Mouse (Mus musculus) G1E-ER4 (cell line): ENCODE data around the gene Cnot6l. TPM values are rescaled to one million over a fixed set of nuclear protein-coding genes. Genes with fewer than 3 reads are reported as not detected.

ENCODE experiments used
- GATA1 ChIP-seq: IDR thresholded peaks from one replicate; pipeline ENCODE4 v1.8.0; 2012; ENCODE audit warnings: low read length, inconsistent platforms
- polyA plus RNA-seq: library from polyadenylated mRNA; stranded (reverse); fragments of >175 nt; gene quantifications from 2 replicates; pipeline ENCODE4 v1.2.3, GENCODE M21; 2012

The Cnot6l gene
- polyA plus RNA-seq, 1 experiment, result 3.1 TPM

- no peak for TF ChIP-seq GATA1
Observed at GRCm38 (mm10) chr5:96170443-96170842, 6.5 kb upstream of the Cnot6l start.

GRCm38 (mm10) chr5:96166761-96167160 is 2.8 kb upstream of the Cnot6l start:
- no peak for TF ChIP-seq GATA1

GRCm38 (mm10) chr5:96163396-96164020 is 463 bp downstream of the Cnot6l start:
- no peak for TF ChIP-seq GATA1

- TF ChIP-seq GATA1, result no peak
Observed at GRCm38 (mm10) chr5:96162399-96163331, 1.3 kb downstream of the Cnot6l start.

GRCm38 (mm10) chr5:96161578-96162398 is 2.2 kb downstream of the Cnot6l start:
- no peak for TF ChIP-seq GATA1

- TF ChIP-seq GATA1, result no peak
Observed at GRCm38 (mm10) chr5:96161263-96161577, 2.8 kb downstream of the Cnot6l start.

- TF ChIP-seq GATA1, result peak; percentile 39
Observed at GRCm38 (mm10) chr5:96160467-96161262, 3.3 kb downstream of the Cnot6l start.

- no peak for TF ChIP-seq GATA1
Observed at GRCm38 (mm10) chr5:96142351-96142750, 21.6 kb downstream of the Cnot6l start.

- no peak for TF ChIP-seq GATA1
Observed at GRCm38 (mm10) chr5:96130683-96131082, 33.3 kb downstream of the Cnot6l start.

- TF ChIP-seq GATA1, result no peak
Observed at GRCm38 (mm10) chr5:96126856-96127255, 37.1 kb downstream of the Cnot6l start.

- TF ChIP-seq GATA1, result no peak
Observed at GRCm38 (mm10) chr5:96114943-96115342, 49.0 kb downstream of the Cnot6l start.

GRCm38 (mm10) chr5:96104644-96105043 is 59.3 kb downstream of the Cnot6l start:
- no peak for TF ChIP-seq GATA1

GRCm38 (mm10) chr5:96091468-96091867 is 72.5 kb downstream of the Cnot6l start:
- TF ChIP-seq GATA1, result no peak

GRCm38 (mm10) chr5:96085324-96085723 is 78.6 kb downstream of the Cnot6l start:
- TF ChIP-seq GATA1, result no peak

- no peak for TF ChIP-seq GATA1
Observed at GRCm38 (mm10) chr5:96079026-96079425, 84.9 kb downstream of the Cnot6l start.

- no peak for TF ChIP-seq GATA1
Observed at GRCm38 (mm10) chr5:96065591-96065990, 98.4 kb downstream of the Cnot6l start.
